Mouse (Mus musculus) lung, postnatal 0 days (tissue): ENCODE data around the gene Cdh4.

Experiments used
- CTCF ChIP-seq: IDR thresholded peaks from 2 replicates; pipeline ENCODE4 v1.5.1; 2016; ENCODE audit warnings: antibody characterized with exemption, mild to moderate bottlenecking
- EP300 ChIP-seq: IDR thresholded peaks from 2 replicates; pipeline ENCODE4 v1.6.1; 2016; ENCODE audit warnings: antibody characterized with exemption, mild to moderate bottlenecking, control low read depth

GRCm38 (mm10) chr2:179425602-179426001 is 16.6 kb upstream of the Cdh4 start:
- TF ChIP-seq CTCF (no peak), EP300 (no peak)
